Mouse (Mus musculus): Measurements from ENCODE around the gene Dalrd3. TPM values are rescaled to one million over a fixed set of nuclear protein-coding genes. Genes with fewer than 3 reads are reported as not detected.
A peak's percentile ranks its signal among the peaks of the same experiment; 100 is the strongest.

The Dalrd3 gene
- polyA plus RNA-seq, 1 experiment from 2014 or later = 175 TPM

DNA sequence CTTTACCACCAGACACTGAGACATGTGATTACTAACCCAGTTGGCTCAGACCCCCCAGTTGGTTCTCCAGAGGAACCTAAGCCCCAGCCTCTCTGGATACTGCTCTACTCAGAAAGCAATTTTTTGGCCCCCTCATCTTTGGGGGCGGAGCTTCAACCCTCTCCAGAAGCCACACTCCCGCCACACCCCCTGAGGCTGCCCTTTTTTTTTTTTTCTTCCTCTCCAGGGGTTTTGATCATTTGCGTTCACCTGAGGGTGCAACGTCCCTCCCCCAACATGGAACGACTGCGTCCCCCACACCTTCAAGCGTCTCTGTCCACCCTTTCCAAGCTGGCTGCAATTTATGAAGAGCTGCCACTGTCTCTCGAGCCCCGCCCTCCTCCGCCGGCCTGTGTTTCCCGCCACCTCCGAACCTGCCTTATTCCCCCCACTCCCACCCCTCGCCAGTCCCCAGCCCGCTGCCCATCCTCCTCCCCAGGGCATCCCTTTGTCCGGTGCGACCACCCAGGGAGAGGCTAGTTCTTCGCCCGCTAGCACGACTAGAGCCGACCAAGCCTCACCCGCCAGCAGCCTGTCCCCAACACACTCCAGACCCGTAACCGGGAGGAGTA, 8.4 kb downstream of the Dalrd3 start:
- Histone ChIP-seq H3K27ac (ENCODE audit: low read depth, low read length) (peak overlapping the region; percentile 95), H3K27me3 (ENCODE audit: control insufficient read depth, insufficient read depth, low read length) (no peaks in the 10 kb centered on the region), H3K36me3 (ENCODE audit: control insufficient read depth, insufficient read depth, low read length) (peaks cover 5% of the 10 kb centered on the region), H3K4me1 (replicated peaks; ENCODE audit: control insufficient read depth, insufficient read depth, low read length) (peaks cover 11% of the 10 kb centered on the region; the same call in 1 of the 2 replicates), H3K9me3 (ENCODE audit: control insufficient read depth, low read length) (no peaks in the 10 kb centered on the region), H3K9ac (ENCODE audit: low read depth, low read length) (peak overlapping the region; percentile 84), H3K4me2 (replicated peaks; ENCODE audit: low read depth, low read length) (peak overlapping the region; percentile 71), H3K4me3 (ENCODE audit: low read depth, low read length) (peak overlapping the region; percentile 82)
- peak; percentile 61 for DNase-seq (ENCODE audit: low spot score)
- peak; percentile 71 for ATAC-seq (ENCODE audit: low FRiP score)
- 0% methylated on average over 24 of the region's 24 CpGs for WGBS

DNA sequence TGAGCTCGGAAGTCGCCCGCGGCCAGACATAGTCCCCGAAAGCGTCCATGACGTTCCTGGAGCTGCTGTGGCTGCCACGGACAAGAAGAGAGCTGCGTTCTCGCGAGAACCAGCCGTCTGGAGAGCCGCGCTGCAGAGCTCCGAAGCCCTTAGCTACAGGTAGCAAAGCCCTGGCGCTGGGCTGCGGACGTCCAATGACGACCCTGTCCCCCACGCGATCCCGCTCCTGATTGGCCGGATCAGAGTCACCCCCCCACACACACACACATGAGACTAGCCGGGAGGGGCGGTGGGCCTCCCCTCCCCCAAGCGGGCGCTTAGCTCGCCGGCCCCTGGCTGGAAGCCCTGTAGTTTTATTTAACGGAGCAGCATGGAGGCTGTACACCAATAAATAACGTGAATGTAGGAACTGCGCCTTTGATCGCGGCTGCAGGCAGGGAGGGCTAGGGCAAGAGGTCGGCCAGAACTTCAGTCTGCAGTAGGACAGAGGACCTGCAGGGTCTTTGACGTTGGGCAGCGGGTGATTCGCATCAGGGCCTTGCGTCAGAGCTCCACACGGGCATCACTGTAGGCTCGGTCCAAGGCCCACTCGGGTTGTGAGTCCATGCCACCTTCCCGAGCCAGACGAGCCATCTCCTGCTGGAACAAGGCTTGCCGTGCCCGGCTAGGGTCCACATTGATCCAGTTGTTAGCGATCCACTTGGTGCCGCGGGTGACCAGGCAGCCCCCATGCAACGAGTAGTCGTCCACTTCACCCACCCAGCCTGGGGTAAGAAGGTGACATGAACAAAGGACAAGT, 9.1 kb downstream of the Dalrd3 start, which contains the start of gene Wdr6:
Gene Wdr6, minus strand, starts transcription at position 195 of the 799 bp plus-strand sequence.
- whole genome bisulfite sequencing = 5% methylated on average over 51 of the region's 51 CpGs
- H3K4me3 ChIP-seq (ENCODE audit: low read depth, low read length) = peak within 1 kb of the TSS; percentile 82
- H3K4me1 ChIP-seq (replicated peaks; ENCODE audit: control insufficient read depth, insufficient read depth, low read length) = peaks cover 11% of the 10 kb centered on the region; the same call in 1 of the 2 replicates
- H3K27ac ChIP-seq (ENCODE audit: low read depth, low read length) = peak within 1 kb of the TSS; percentile 95
- H3K9ac ChIP-seq (ENCODE audit: low read depth, low read length) = peak within 1 kb of the TSS; percentile 84
- DNase-seq (ENCODE audit: low spot score) (peak; percentile 93), ATAC-seq (ENCODE audit: low FRiP score) (peak; percentile 96)
- H3K9me3 ChIP-seq (ENCODE audit: control insufficient read depth, low read length) = no peaks in the 10 kb centered on the region
- H3K36me3 ChIP-seq (ENCODE audit: control insufficient read depth, insufficient read depth, low read length) = peaks cover 4% of the 10 kb centered on the region
- H3K27me3 ChIP-seq (ENCODE audit: control insufficient read depth, insufficient read depth, low read length) = no peaks in the 10 kb centered on the region
- H3K4me2 ChIP-seq (replicated peaks; ENCODE audit: low read depth, low read length) = peak within 1 kb of the TSS; percentile 71

DNA sequence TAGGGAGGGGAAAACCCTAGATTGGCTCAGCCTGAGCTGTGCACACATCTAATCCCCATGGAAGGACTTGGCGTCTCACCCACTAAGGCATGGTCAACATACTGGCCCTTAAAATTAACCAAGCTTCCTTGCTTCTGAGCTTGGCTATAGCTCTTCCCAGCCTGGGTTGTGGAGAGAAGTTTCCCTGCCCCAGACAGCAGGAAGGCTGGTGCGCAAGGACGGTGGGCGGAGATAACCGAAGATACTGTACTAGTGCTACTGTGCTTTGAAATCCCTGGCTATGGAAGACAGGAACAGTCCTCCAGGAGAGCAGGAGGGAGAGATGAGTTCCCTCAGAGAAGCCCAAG, 9.6 kb downstream of the Dalrd3 start:
- no peaks in the 10 kb centered on the region for H3K9me3 ChIP-seq (ENCODE audit: control insufficient read depth, low read length)
- H3K36me3 ChIP-seq (ENCODE audit: control insufficient read depth, insufficient read depth, low read length) = peaks cover 4% of the 10 kb centered on the region
- peaks cover 11% of the 10 kb centered on the region; the same call in 1 of the 2 replicates for H3K4me1 ChIP-seq (replicated peaks; ENCODE audit: control insufficient read depth, insufficient read depth, low read length)
- peak overlapping the region; percentile 71 for H3K4me2 ChIP-seq (replicated peaks; ENCODE audit: low read depth, low read length)
- peak overlapping the region; percentile 82 for H3K4me3 ChIP-seq (ENCODE audit: low read depth, low read length)
- peak overlapping the region; percentile 53 for H3K9ac ChIP-seq (ENCODE audit: low read depth, low read length)
- 0 out of 2 replicates have a peak, but pooled peaks have one; percentile 3 for ATAC-seq (ENCODE audit: low FRiP score)
- WGBS = 71% methylated on average over 5 of the region's 5 CpGs
- no peaks in the 10 kb centered on the region for H3K27me3 ChIP-seq (ENCODE audit: control insufficient read depth, insufficient read depth, low read length)
- H3K27ac ChIP-seq (ENCODE audit: low read depth, low read length) = peak overlapping the region; percentile 95
- DNase-seq (ENCODE audit: low spot score) = no peak

DNA sequence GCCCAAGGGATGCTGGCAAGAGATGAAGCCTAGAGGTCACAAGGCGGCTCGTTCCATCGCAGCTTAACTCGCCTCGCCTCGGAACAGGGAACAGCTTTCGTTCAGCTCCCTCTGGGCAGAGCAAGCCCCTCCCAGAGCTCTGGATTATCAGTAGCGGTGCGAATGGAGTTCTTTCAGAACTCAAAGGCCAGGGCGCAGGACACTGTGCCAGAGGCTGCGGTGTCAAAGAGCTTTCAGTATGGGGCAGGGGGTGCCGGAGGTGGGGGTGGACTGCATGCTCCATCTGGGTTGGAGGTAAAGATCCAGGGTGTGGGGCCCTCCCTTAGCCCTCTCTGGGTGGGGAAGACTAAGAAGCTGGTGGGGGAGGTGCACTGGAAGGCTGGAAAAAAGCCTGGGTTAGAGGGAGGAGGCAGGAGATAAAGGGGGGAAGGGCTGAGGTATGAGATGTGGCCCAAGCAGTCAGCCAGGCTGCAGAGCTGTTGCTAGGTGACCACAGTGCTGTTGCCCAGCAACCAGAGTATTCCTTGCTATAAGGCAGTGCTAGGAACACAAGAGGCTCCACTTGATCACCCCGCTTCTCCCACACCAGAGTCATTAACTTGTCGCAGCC, 18.0 kb downstream of the Dalrd3 start:
- H3K9me3 ChIP-seq (ENCODE audit: control insufficient read depth, low read length) = no peaks in the 10 kb centered on the region
- H3K27me3 ChIP-seq (ENCODE audit: control insufficient read depth, insufficient read depth, low read length) = no peaks in the 10 kb centered on the region
- peak overlapping the region; percentile 29 for H3K9ac ChIP-seq (ENCODE audit: low read depth, low read length)
- ATAC-seq (ENCODE audit: low FRiP score) (peak; percentile 98), DNase-seq (ENCODE audit: low spot score) (peak; percentile 94)
- peak overlapping the region; percentile 98 for H3K27ac ChIP-seq (ENCODE audit: low read depth, low read length)
- no peaks in the 10 kb centered on the region for H3K36me3 ChIP-seq (ENCODE audit: control insufficient read depth, insufficient read depth, low read length)
- H3K4me1 ChIP-seq (replicated peaks; ENCODE audit: control insufficient read depth, insufficient read depth, low read length) = peaks cover 19% of the 10 kb centered on the region
- under 1% methylated on average over 14 of the region's 14 CpGs for WGBS
- peak overlapping the region; percentile 15; the same call in 1 of the 2 replicates for H3K4me3 ChIP-seq (ENCODE audit: low read depth, low read length)
- peak overlapping the region; percentile 45 for H3K4me2 ChIP-seq (replicated peaks; ENCODE audit: low read depth, low read length)

DNA sequence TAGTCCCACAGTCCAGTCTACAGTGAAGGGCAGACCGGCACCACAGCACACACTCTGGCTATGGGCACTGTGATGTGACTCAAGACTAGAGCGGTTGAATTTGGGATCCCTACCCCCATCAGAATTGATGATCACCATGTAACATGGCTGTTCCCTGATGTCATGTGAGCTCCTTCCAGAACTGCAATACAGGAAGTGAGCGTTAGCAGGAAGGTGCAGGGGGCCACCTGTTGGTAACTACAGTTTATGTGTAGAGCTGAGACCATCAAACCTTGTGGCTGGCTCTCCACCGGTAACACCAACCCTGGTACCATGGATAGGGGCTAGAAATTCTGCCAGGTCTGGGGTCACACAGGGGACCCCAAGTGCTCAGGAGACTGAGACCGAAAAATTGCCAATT, 19.5 kb downstream of the Dalrd3 start:
- Histone ChIP-seq H3K27ac (ENCODE audit: low read depth, low read length) (peak overlapping the region; percentile 98), H3K36me3 (ENCODE audit: control insufficient read depth, insufficient read depth, low read length) (no peaks in the 10 kb centered on the region), H3K9me3 (ENCODE audit: control insufficient read depth, low read length) (no peaks in the 10 kb centered on the region), H3K9ac (ENCODE audit: low read depth, low read length) (no peak overlapping the region), H3K27me3 (ENCODE audit: control insufficient read depth, insufficient read depth, low read length) (no peaks in the 10 kb centered on the region), H3K4me1 (replicated peaks; ENCODE audit: control insufficient read depth, insufficient read depth, low read length) (peaks cover 19% of the 10 kb centered on the region), H3K4me2 (replicated peaks; ENCODE audit: low read depth, low read length) (no peak overlapping the region), H3K4me3 (ENCODE audit: low read depth, low read length) (no peak overlapping the region)
- ATAC-seq (ENCODE audit: low FRiP score) (no peak), DNase-seq (ENCODE audit: low spot score) (peak; percentile 14)
- 81% methylated on average over 5 of the region's 5 CpGs for WGBS

DNA sequence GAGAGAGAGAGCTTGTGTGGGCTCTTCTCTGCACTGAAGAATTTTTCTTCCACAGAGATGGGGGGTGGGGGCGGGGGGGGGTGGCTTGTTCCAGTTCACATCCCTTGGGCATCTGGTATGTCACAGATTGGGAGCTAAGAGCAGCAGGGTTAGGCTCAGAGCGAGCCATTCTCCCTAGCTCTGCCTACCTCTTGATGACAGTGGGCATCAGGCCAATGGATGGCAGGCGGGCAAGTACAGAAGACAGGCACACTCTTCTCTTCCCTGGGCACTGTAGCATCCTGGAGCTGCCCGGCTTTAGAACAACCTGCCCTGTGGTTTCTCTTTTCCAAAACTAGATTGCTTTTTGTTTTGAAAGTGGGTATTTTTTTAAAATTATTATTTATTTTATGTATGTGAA, 21.8 kb downstream of the Dalrd3 start:
- Histone ChIP-seq H3K36me3 (ENCODE audit: control insufficient read depth, insufficient read depth, low read length) (no peaks in the 10 kb centered on the region), H3K4me2 (replicated peaks; ENCODE audit: low read depth, low read length) (no peak overlapping the region), H3K27me3 (ENCODE audit: control insufficient read depth, insufficient read depth, low read length) (no peaks in the 10 kb centered on the region), H3K9ac (ENCODE audit: low read depth, low read length) (no peak overlapping the region), H3K27ac (ENCODE audit: low read depth, low read length) (no peak overlapping the region), H3K4me3 (ENCODE audit: low read depth, low read length) (no peak overlapping the region), H3K9me3 (ENCODE audit: control insufficient read depth, low read length) (no peaks in the 10 kb centered on the region), H3K4me1 (replicated peaks; ENCODE audit: control insufficient read depth, insufficient read depth, low read length) (peaks cover 19% of the 10 kb centered on the region)
- ATAC-seq (ENCODE audit: low FRiP score) = no peak
- WGBS = 84% methylated on average over 4 of the region's 4 CpGs
- DNase-seq (ENCODE audit: low spot score) = no peak

DNA sequence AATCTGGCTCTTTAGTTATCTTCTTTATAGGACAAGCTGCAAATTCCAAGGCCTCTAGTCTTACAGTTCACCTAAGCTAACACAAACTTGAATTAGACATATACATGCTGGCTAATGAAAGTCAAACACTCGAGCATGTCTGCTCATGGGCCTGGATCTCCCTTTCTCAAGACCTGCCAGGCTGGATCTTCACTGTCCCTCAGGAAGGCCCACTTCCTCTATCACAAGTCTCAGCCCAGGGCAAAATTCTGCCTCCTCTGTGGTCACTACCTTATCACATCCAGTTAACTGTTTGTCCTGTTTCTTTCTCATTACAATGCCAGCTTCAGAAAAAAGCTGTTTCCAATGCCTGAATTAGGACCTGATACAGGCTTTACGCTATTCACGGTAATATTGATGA, 24.7 kb downstream of the Dalrd3 start:
- DNase-seq (ENCODE audit: low spot score) = no peak
- Histone ChIP-seq H3K27me3 (ENCODE audit: control insufficient read depth, insufficient read depth, low read length) (no peaks in the 10 kb centered on the region), H3K27ac (ENCODE audit: low read depth, low read length) (no peak overlapping the region), H3K4me2 (replicated peaks; ENCODE audit: low read depth, low read length) (no peak overlapping the region), H3K9ac (ENCODE audit: low read depth, low read length) (no peak overlapping the region), H3K4me1 (replicated peaks; ENCODE audit: control insufficient read depth, insufficient read depth, low read length) (no peaks in the 10 kb centered on the region), H3K36me3 (ENCODE audit: control insufficient read depth, insufficient read depth, low read length) (no peaks in the 10 kb centered on the region), H3K4me3 (ENCODE audit: low read depth, low read length) (no peak overlapping the region), H3K9me3 (ENCODE audit: control insufficient read depth, low read length) (no peaks in the 10 kb centered on the region)
- ATAC-seq (ENCODE audit: low FRiP score) = no peak
- WGBS = 89% methylated on average over 3 of the region's 3 CpGs

DNA sequence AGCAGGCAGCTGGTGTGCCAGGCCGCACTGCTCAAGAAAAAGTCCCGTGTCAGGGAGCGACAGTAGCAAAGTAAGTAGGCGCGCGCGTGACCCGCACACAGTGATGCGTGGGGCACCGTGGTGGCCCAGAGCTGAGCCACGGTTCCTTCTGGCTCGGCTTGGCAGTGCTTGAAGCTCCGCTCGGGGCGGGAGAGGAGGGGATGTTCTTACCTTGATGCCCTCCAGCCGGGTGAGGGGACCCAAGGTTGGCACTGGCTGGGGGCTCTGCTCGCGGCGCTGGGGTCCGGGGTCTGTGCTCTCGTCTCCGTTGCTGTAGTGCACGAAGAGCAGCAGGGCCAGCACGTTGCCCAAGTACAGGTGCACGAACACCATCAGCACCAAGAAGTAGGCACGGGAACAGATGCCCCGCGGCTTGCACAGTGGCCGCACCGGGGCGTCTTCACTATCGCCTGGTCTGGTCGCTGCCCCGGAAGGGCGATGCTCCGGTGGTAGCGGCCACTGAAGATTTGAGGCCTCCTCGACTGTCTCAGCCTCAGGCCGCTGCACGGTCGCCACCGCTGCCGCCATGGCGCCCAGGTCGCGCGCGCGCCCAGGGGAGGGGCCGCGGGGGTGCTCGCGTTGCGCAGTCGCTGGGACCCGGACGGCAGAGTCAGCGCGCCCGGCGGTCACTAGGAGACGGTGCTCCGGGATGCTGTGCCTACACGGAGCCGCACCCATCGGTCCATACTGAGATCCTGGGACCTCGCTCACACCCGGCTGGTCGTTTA, 27.5 kb downstream of the Dalrd3 start, which contains the start of gene P4htm:
Gene P4htm, minus strand, starts transcription at position 670 of the 767 bp plus-strand sequence.
- peak within 1 kb of the TSS; percentile 64; the same call in 1 of the 2 replicates for H3K27ac ChIP-seq (ENCODE audit: low read depth, low read length)

More for the DNA sequence above, 27.5 kb downstream of the Dalrd3 start, which contains the start of gene P4htm:
- Histone ChIP-seq H3K9ac (ENCODE audit: low read depth, low read length) (peak within 1 kb of the TSS; percentile 81), H3K36me3 (ENCODE audit: control insufficient read depth, insufficient read depth, low read length) (no peaks in the 10 kb centered on the region), H3K4me1 (replicated peaks; ENCODE audit: control insufficient read depth, insufficient read depth, low read length) (no peaks in the 10 kb centered on the region), H3K4me3 (ENCODE audit: low read depth, low read length) (peak within 1 kb of the TSS; percentile 57), H3K9me3 (ENCODE audit: control insufficient read depth, low read length) (no peaks in the 10 kb centered on the region), H3K27me3 (ENCODE audit: control insufficient read depth, insufficient read depth, low read length) (no peaks in the 10 kb centered on the region), H3K4me2 (replicated peaks; ENCODE audit: low read depth, low read length) (peak within 1 kb of the TSS; percentile 82)
- peak; percentile 81 for DNase-seq (ENCODE audit: low spot score)
- peak; percentile 85 for ATAC-seq (ENCODE audit: low FRiP score)
- WGBS = 5% methylated on average over 64 of the region's 69 CpGs
